Mouse (Mus musculus): ENCODE measurements at regions not wholly inside any gene's neighbourhood (a gene's known extent, or its start where the extent isn't known, plus 50 kb on each side); places are given as distances from the start of the nearest gene placed in this dataset.

DNA sequence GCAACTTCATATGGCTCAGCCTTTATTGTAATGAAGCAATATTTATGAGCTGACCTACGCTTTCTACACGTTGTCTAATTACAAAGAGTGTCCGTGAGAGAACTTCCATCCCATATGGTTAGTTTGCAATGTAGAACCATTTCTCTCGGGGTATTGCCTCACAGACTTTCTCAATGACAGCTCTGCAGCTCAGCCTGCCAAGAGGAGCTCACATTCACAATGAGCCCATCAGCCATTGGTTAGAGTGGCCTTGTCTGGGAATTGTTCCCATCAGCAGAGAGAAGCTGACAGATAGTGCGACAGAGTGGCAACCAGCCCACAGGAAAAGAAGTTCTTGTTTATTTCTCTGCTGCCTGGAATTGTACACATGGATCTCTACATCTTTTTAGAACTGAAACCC, 409.7 kb downstream of the Zfp704 start:
- peaks cover 3% of the 10 kb centered on the region; the same call in 1 of the 2 replicates for H3K4me1 ChIP-seq (ENCODE audit: control insufficient read depth, insufficient read depth, low read length)
- no peak overlapping the region for H3K4me3 ChIP-seq (replicated peaks; ENCODE audit: control insufficient read depth, low read depth, low read length)
- TF ChIP-seq POLR2A (IDR thresholded peaks at IDR 0.05; ENCODE audit: borderline replicate concordance, control insufficient read depth, low read depth, low read length) = no peak
- TF ChIP-seq CTCF (IDR thresholded peaks at IDR 0.05; ENCODE audit: control insufficient read depth, insufficient read depth, low read length) = no peak
- no peak overlapping the region for H3K27ac ChIP-seq (ENCODE audit: control insufficient read depth, insufficient read depth, low read depth, low read length, poor library complexity)
- 44% methylated on average over 5 of the region's 5 CpGs for WGBS

GRCm38 (mm10) chr3:9198652-9199332, 411.1 kb downstream of the Zfp704 start:
- TF ChIP-seq CTCF (IDR thresholded peaks at IDR 0.05; ENCODE audit: control insufficient read depth, insufficient read depth, low read length) = no peak
- no peak for TF ChIP-seq POLR2A (IDR thresholded peaks at IDR 0.05; ENCODE audit: borderline replicate concordance, control insufficient read depth, low read depth, low read length)
- peak overlapping the region; percentile 82 for H3K27ac ChIP-seq (ENCODE audit: control insufficient read depth, insufficient read depth, low read depth, low read length, poor library complexity)
- no peak overlapping the region for H3K4me3 ChIP-seq (replicated peaks; ENCODE audit: control insufficient read depth, low read depth, low read length)
- peaks cover 3% of the 10 kb centered on the region; the same call in 1 of the 2 replicates for H3K4me1 ChIP-seq (ENCODE audit: control insufficient read depth, insufficient read depth, low read length)
- 9% methylated on average over 9 of the region's 9 CpGs for WGBS

DNA sequence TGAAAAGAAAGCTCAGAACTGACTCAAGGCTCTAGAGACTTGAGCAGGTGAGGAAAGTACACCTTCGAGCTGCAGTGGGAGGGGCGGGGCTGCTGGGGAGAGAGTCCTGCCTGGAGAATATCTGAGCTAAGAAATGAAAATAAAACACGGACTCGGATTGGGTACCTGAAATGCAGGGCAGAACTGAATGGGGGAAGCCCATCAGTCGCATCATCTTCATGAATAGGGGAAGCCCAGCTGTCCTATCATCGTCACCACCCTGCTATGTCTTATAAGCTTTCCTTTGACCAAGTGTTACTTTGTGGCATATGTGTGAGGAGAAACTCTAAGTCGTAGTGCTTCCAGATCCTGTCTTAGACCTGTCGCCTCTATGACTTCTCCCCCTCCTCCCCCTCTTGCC, 414.1 kb downstream of the Zfp704 start:
- TF ChIP-seq CTCF (IDR thresholded peaks at IDR 0.05; ENCODE audit: control insufficient read depth, insufficient read depth, low read length) (no peak), POLR2A (IDR thresholded peaks at IDR 0.05; ENCODE audit: borderline replicate concordance, control insufficient read depth, low read depth, low read length) (no peak)
- peaks cover 3% of the 10 kb centered on the region; the same call in 1 of the 2 replicates for H3K4me1 ChIP-seq (ENCODE audit: control insufficient read depth, insufficient read depth, low read length)
- no peak overlapping the region for H3K27ac ChIP-seq (ENCODE audit: control insufficient read depth, insufficient read depth, low read depth, low read length, poor library complexity)
- H3K4me3 ChIP-seq (replicated peaks; ENCODE audit: control insufficient read depth, low read depth, low read length) = no peak overlapping the region
- WGBS = 83% methylated on average over 8 of the region's 8 CpGs

DNA sequence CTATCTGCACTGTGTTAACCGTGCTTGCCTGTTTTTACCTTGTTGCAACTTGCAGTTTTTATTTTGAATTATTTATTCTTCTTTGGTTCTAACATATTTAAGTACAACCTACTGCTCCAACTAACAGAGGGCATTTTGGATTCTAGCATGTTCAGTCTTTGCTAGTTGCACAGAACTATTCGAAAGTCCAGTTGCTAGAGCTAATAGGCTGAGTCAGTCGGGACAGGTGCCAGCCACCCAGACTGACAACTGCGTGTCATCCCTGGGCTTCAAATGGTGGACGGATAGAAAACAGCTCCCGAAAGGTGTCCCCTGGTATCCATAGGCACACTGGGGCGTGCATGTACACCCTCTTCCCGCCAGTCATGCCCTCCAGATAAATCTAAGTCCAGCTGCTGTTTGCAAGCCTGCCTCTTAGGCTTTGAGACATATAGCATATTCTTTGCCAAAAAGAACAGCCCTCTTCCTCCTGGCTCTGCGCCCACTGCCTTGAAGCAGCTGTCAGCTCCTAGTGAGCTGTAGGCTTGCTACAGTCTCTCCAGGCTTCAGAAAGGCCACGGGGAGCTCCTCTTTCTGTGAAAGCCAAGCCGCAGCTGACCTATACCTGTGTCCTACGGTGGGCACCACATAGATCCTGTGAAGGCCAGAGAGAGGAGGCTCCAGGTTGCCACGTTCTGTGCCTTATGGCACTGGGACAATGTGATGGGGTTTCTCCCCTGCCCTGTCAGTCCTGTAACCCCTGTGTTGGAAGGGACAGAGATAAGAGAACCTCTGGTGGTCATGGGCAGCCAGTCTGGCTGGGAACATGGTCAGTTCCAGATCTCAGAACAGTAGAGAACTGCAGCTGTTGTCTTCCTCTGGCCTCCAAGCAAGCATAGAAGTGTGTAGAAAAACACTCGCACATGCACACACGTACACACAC, 420.3 kb downstream of the Zfp704 start:
- no peak for TF ChIP-seq CTCF (IDR thresholded peaks at IDR 0.05; ENCODE audit: control insufficient read depth, insufficient read depth, low read length)
- no peak for TF ChIP-seq POLR2A (IDR thresholded peaks at IDR 0.05; ENCODE audit: borderline replicate concordance, control insufficient read depth, low read depth, low read length)
- no peak overlapping the region for H3K4me3 ChIP-seq (replicated peaks; ENCODE audit: control insufficient read depth, low read depth, low read length)
- no peak overlapping the region for H3K27ac ChIP-seq (ENCODE audit: control insufficient read depth, insufficient read depth, low read depth, low read length, poor library complexity)
- no peaks in the 10 kb centered on the region for H3K4me1 ChIP-seq (ENCODE audit: control insufficient read depth, insufficient read depth, low read length)
- 65% methylated on average over 15 of the region's 15 CpGs for WGBS

- no peaks in the 10 kb centered on the region for H3K4me1 ChIP-seq (ENCODE audit: control insufficient read depth, insufficient read depth, low read length)
- no peak overlapping the region for H3K27ac ChIP-seq (ENCODE audit: control insufficient read depth, insufficient read depth, low read depth, low read length, poor library complexity)
- 74% methylated on average over 6 of the region's 6 CpGs for WGBS
- no peak overlapping the region for H3K4me3 ChIP-seq (replicated peaks; ENCODE audit: control insufficient read depth, low read depth, low read length)
- TF ChIP-seq CTCF (IDR thresholded peaks at IDR 0.05; ENCODE audit: control insufficient read depth, insufficient read depth, low read length) (no peak), POLR2A (IDR thresholded peaks at IDR 0.05; ENCODE audit: borderline replicate concordance, control insufficient read depth, low read depth, low read length) (no peak)
Measured at GRCm38 (mm10) chr3:9186364-9187120, 423.3 kb downstream of the Zfp704 start.

GRCm38 (mm10) chr3:9181576-9181975, 428.3 kb downstream of the Zfp704 start:
- TF ChIP-seq CTCF (IDR thresholded peaks at IDR 0.05; ENCODE audit: control insufficient read depth, insufficient read depth, low read length) (no peak), POLR2A (IDR thresholded peaks at IDR 0.05; ENCODE audit: borderline replicate concordance, control insufficient read depth, low read depth, low read length) (no peak)
- Histone ChIP-seq H3K27ac (ENCODE audit: control insufficient read depth, insufficient read depth, low read depth, low read length, poor library complexity) (no peak overlapping the region), H3K4me1 (ENCODE audit: control insufficient read depth, insufficient read depth, low read length) (peaks cover 3% of the 10 kb centered on the region), H3K4me3 (replicated peaks; ENCODE audit: control insufficient read depth, low read depth, low read length) (no peak overlapping the region)
- WGBS = 87% methylated on average over 11 of the region's 11 CpGs

GRCm38 (mm10) chr3:9179641-9180040, 430.2 kb downstream of the Zfp704 start:
- TF ChIP-seq POLR2A (IDR thresholded peaks at IDR 0.05; ENCODE audit: borderline replicate concordance, control insufficient read depth, low read depth, low read length) (no peak), CTCF (IDR thresholded peaks at IDR 0.05; ENCODE audit: control insufficient read depth, insufficient read depth, low read length) (no peak)
- no peak overlapping the region for H3K27ac ChIP-seq (ENCODE audit: control insufficient read depth, insufficient read depth, low read depth, low read length, poor library complexity)
- 39% methylated on average over 6 of the region's 6 CpGs for WGBS

DNA sequence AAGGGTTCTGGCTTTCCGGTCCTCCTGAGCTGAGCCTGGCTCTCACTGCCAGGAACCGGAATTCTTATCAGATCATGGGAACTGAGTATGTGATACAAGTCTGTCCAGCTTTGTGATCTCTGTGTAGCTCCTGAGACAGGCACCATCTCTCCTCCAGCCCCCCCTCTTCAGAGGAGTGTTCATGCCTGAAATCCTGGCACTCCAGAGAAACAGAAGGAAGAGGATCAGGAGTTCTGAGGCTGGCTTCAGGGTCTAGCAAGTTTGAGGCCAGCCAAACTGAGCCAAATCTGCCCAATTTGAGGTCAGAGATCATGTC, 435.4 kb downstream of the Zfp704 start:
- TF ChIP-seq CTCF (IDR thresholded peaks at IDR 0.05; ENCODE audit: control insufficient read depth, insufficient read depth, low read length) = no peak
- TF ChIP-seq POLR2A (IDR thresholded peaks at IDR 0.05; ENCODE audit: borderline replicate concordance, control insufficient read depth, low read depth, low read length) = no peak
- H3K4me1 ChIP-seq (ENCODE audit: control insufficient read depth, insufficient read depth, low read length) = peaks cover 3% of the 10 kb centered on the region
- no peak overlapping the region; the same call in 1 of the 2 replicates for H3K27ac ChIP-seq (ENCODE audit: control insufficient read depth, insufficient read depth, low read depth, low read length, poor library complexity)
- peak overlapping the region; percentile 7 for H3K4me3 ChIP-seq (replicated peaks; ENCODE audit: control insufficient read depth, low read depth, low read length)
- 58% methylated on average over 2 of the region's 2 CpGs for WGBS

More at GRCm38 (mm10) chr3:9179641-9180040, 430.2 kb downstream of the Zfp704 start:
- peaks cover 3% of the 10 kb centered on the region for H3K4me1 ChIP-seq (ENCODE audit: control insufficient read depth, insufficient read depth, low read length)
- H3K4me3 ChIP-seq (replicated peaks; ENCODE audit: control insufficient read depth, low read depth, low read length) = no peak overlapping the region
